Mouse (Mus musculus): Measurements from ENCODE around the gene Slc7a6. TPM values are rescaled to one million over a fixed set of nuclear protein-coding genes. Genes with fewer than 3 reads are reported as not detected.
A peak's percentile ranks its signal among the peaks of the same experiment; 100 is the strongest.

The Slc7a6 gene
- polyA plus RNA-seq (2015; fragmentation: Nextera tagmentation; extraction: Ambion mirVana) = 62.2 and 69.2 TPM in 2 replicates

- Histone ChIP-seq H3K4me1 (peaks cover 18% of the 10 kb centered on the region), H3K4me3 (peak within 1 kb of the TSS; percentile 97), H3K36me3 (peaks cover 13% of the 10 kb centered on the region), H3K9ac (replicated peaks) (peak within 1 kb of the TSS; percentile 94), H3K27me3 (no peaks in the 10 kb centered on the region), H3K9me3 (no peaks in the 10 kb centered on the region), H3K4me2 (replicated peaks) (peak within 1 kb of the TSS; percentile 95), H3K27ac (replicated peaks) (peak within 1 kb of the TSS; percentile 95)
- ATAC-seq (replicated peaks) = peak; percentile 91
- 0% methylated on average over 59 of the region's 59 CpGs for WGBS
Observed at GRCm38 (mm10) chr8:106168356-106169016, at the start of gene Slc7a6. Slc7a6 (plus strand) TSS chr8:106168857.

GRCm38 (mm10) chr8:106123443-106123842, 45.2 kb upstream of the Slc7a6 start:
- Histone ChIP-seq H3K4me3 (no peak overlapping the region), H3K4me2 (replicated peaks) (no peak overlapping the region)
- ATAC-seq (replicated peaks) = no peak

GRCm38 (mm10) chr8:106126055-106126454, 42.6 kb upstream of the Slc7a6 start:
- Histone ChIP-seq H3K4me3 (no peak overlapping the region), H3K4me2 (replicated peaks) (no peak overlapping the region), H3K4me1 (no peaks in the 10 kb centered on the region), H3K9me3 (no peaks in the 10 kb centered on the region), H3K27ac (replicated peaks) (no peak overlapping the region), H3K9ac (replicated peaks) (no peak overlapping the region), H3K36me3 (peaks cover 20% of the 10 kb centered on the region), H3K27me3 (no peaks in the 10 kb centered on the region)
- WGBS = 100% methylated on average over 1 of the region's 1 CpGs
- ATAC-seq (replicated peaks) = no peak

More at GRCm38 (mm10) chr8:106123443-106123842, 45.2 kb upstream of the Slc7a6 start:
- Histone ChIP-seq H3K36me3 (peaks cover 7% of the 10 kb centered on the region; the same call in 1 of the 2 replicates), H3K9me3 (no peaks in the 10 kb centered on the region), H3K9ac (replicated peaks) (no peak overlapping the region), H3K27ac (replicated peaks) (no peak overlapping the region), H3K4me1 (no peaks in the 10 kb centered on the region), H3K27me3 (no peaks in the 10 kb centered on the region)
- 77% methylated on average over 3 of the region's 3 CpGs for WGBS

- H3K27me3 ChIP-seq = no peaks in the 10 kb centered on the region
- WGBS = 76% methylated on average over 3 of the region's 3 CpGs
- H3K4me3 ChIP-seq = no peak overlapping the region
- no peaks in the 10 kb centered on the region for H3K4me1 ChIP-seq
- no peak overlapping the region for H3K27ac ChIP-seq (replicated peaks)
- H3K9ac ChIP-seq (replicated peaks) = no peak overlapping the region
- H3K4me2 ChIP-seq (replicated peaks) = no peak overlapping the region
- ATAC-seq (replicated peaks) = no peak
- H3K9me3 ChIP-seq = no peaks in the 10 kb centered on the region
- H3K36me3 ChIP-seq = peaks cover 20% of the 10 kb centered on the region
Observed at GRCm38 (mm10) chr8:106127054-106127453, 41.6 kb upstream of the Slc7a6 start.

GRCm38 (mm10) chr8:106127882-106128410, 40.7 kb upstream of the Slc7a6 start:
- no peak overlapping the region for H3K4me2 ChIP-seq (replicated peaks)
- no peak overlapping the region for H3K27ac ChIP-seq (replicated peaks)
- H3K36me3 ChIP-seq = peaks cover 20% of the 10 kb centered on the region
- H3K9me3 ChIP-seq = no peaks in the 10 kb centered on the region
- no peaks in the 10 kb centered on the region for H3K27me3 ChIP-seq
- H3K9ac ChIP-seq (replicated peaks) = no peak overlapping the region
- WGBS = 93% methylated on average over 10 of the region's 10 CpGs
- no peak overlapping the region for H3K4me3 ChIP-seq
- H3K4me1 ChIP-seq = no peaks in the 10 kb centered on the region
- ATAC-seq (replicated peaks) = no peak

- no peak for ATAC-seq (replicated peaks)
- H3K27me3 ChIP-seq = peaks cover 3% of the 10 kb centered on the region
- H3K9me3 ChIP-seq = no peaks in the 10 kb centered on the region
- H3K4me3 ChIP-seq = no peak overlapping the region
- H3K36me3 ChIP-seq = peaks cover 15% of the 10 kb centered on the region
- H3K9ac ChIP-seq (replicated peaks) = no peak overlapping the region
- H3K4me1 ChIP-seq = no peaks in the 10 kb centered on the region
- H3K27ac ChIP-seq (replicated peaks) = no peak overlapping the region
- no peak overlapping the region for H3K4me2 ChIP-seq (replicated peaks)
Observed at GRCm38 (mm10) chr8:106129232-106129930, 39.3 kb upstream of the Slc7a6 start.

- Histone ChIP-seq H3K4me2 (replicated peaks) (no peak overlapping the region), H3K4me1 (no peaks in the 10 kb centered on the region), H3K27ac (replicated peaks) (no peak overlapping the region), H3K9ac (replicated peaks) (no peak overlapping the region), H3K27me3 (peaks cover 10% of the 10 kb centered on the region), H3K36me3 (peaks cover 15% of the 10 kb centered on the region), H3K9me3 (no peaks in the 10 kb centered on the region), H3K4me3 (no peak overlapping the region)
- 84% methylated on average over 2 of the region's 2 CpGs for WGBS
- ATAC-seq (replicated peaks) = no peak
Observed at GRCm38 (mm10) chr8:106129997-106130396, 38.7 kb upstream of the Slc7a6 start.

GRCm38 (mm10) chr8:106130505-106130904, 38.2 kb upstream of the Slc7a6 start:
- Histone ChIP-seq H3K4me2 (replicated peaks) (no peak overlapping the region), H3K27me3 (peaks cover 15% of the 10 kb centered on the region), H3K4me1 (peaks cover 1% of the 10 kb centered on the region; the same call in 1 of the 2 replicates), H3K27ac (replicated peaks) (no peak overlapping the region), H3K36me3 (peaks cover 15% of the 10 kb centered on the region), H3K9ac (replicated peaks) (no peak overlapping the region), H3K9me3 (no peaks in the 10 kb centered on the region), H3K4me3 (no peak overlapping the region)
- 84% methylated on average over 2 of the region's 2 CpGs for WGBS
- ATAC-seq (replicated peaks) = no peak

- no peak overlapping the region for H3K4me2 ChIP-seq (replicated peaks)
- no peak overlapping the region for H3K4me3 ChIP-seq
- peaks cover 15% of the 10 kb centered on the region for H3K36me3 ChIP-seq
- H3K4me1 ChIP-seq = peaks cover 6% of the 10 kb centered on the region
- ATAC-seq (replicated peaks) = no peak
- no peaks in the 10 kb centered on the region for H3K9me3 ChIP-seq
- H3K27me3 ChIP-seq = peaks cover 20% of the 10 kb centered on the region
- WGBS = 90% methylated on average over 4 of the region's 4 CpGs
- H3K9ac ChIP-seq (replicated peaks) = no peak overlapping the region
- H3K27ac ChIP-seq (replicated peaks) = no peak overlapping the region
Observed at GRCm38 (mm10) chr8:106131021-106131420, 37.6 kb upstream of the Slc7a6 start.

GRCm38 (mm10) chr8:106131488-106132222, 37.0 kb upstream of the Slc7a6 start:
- peaks cover 15% of the 10 kb centered on the region for H3K36me3 ChIP-seq
- peaks cover 13% of the 10 kb centered on the region for H3K4me1 ChIP-seq
- ATAC-seq (replicated peaks) = no peak
- WGBS = 93% methylated on average over 7 of the region's 7 CpGs
- H3K9me3 ChIP-seq = no peaks in the 10 kb centered on the region
- peaks cover 26% of the 10 kb centered on the region for H3K27me3 ChIP-seq
- no peak overlapping the region for H3K27ac ChIP-seq (replicated peaks)
- H3K9ac ChIP-seq (replicated peaks) = no peak overlapping the region
- H3K4me3 ChIP-seq = no peak overlapping the region
- H3K4me2 ChIP-seq (replicated peaks) = no peak overlapping the region

GRCm38 (mm10) chr8:106132356-106132755, 36.3 kb upstream of the Slc7a6 start:
- peaks cover 15% of the 10 kb centered on the region for H3K36me3 ChIP-seq
- no peak overlapping the region for H3K27ac ChIP-seq (replicated peaks)
- H3K4me3 ChIP-seq = no peak overlapping the region
- WGBS = 91% methylated on average over 11 of the region's 11 CpGs
- no peaks in the 10 kb centered on the region for H3K9me3 ChIP-seq
- H3K27me3 ChIP-seq = peaks cover 33% of the 10 kb centered on the region
- H3K9ac ChIP-seq (replicated peaks) = no peak overlapping the region
- H3K4me2 ChIP-seq (replicated peaks) = no peak overlapping the region
- no peak for ATAC-seq (replicated peaks)
- H3K4me1 ChIP-seq = peaks cover 20% of the 10 kb centered on the region

GRCm38 (mm10) chr8:106133526-106133925, 35.1 kb upstream of the Slc7a6 start:
- Histone ChIP-seq H3K9me3 (no peaks in the 10 kb centered on the region), H3K27ac (replicated peaks) (no peak overlapping the region), H3K27me3 (peaks cover 45% of the 10 kb centered on the region), H3K36me3 (peaks cover 12% of the 10 kb centered on the region), H3K4me3 (no peak overlapping the region), H3K4me1 (peaks cover 31% of the 10 kb centered on the region), H3K4me2 (replicated peaks) (no peak overlapping the region), H3K9ac (replicated peaks) (no peak overlapping the region)
- WGBS = 75% methylated on average over 13 of the region's 13 CpGs
- ATAC-seq (replicated peaks) = no peak
